Mouse (Mus musculus) bone marrow, adult 2 months (tissue): ENCODE results near the gene Tead2.
"Not testable (repeated sequence)": the region's sequence is repeated elsewhere in the genome, so short reads cannot be mapped to it uniquely, and the experiment has no call there.

Experiments used
- CTCF ChIP-seq: fragments of 200-500 bp; IDR thresholded peaks from 2 replicates; pipeline ENCODE4 v1.5.1; 2011; ENCODE audit warnings: low read length, control low read depth; ENCODE audit not compliant: control insufficient read depth, insufficient read depth
- POLR2A ChIP-seq: fragments of 200-500 bp; IDR thresholded peaks from 2 replicates; pipeline ENCODE4 v1.6.1; 2011; ENCODE audit warnings: low read depth, mild to moderate bottlenecking, control low read depth, low read length, borderline replicate concordance; ENCODE audit not compliant: control insufficient read depth

- TF ChIP-seq CTCF, POLR2A: not testable (repeated sequence)
These were observed 40.3 kb downstream of the Tead2 start for GRCm38 (mm10) chr7:45255822-45256221.
